Mouse (Mus musculus) heart, adult 2 months (tissue): ENCODE measurements around the gene Ttc7. TPM values are rescaled to one million over a fixed set of nuclear protein-coding genes. Genes with fewer than 3 reads are reported as not detected.

Experiments
- DNase-seq, 2 experiments: peaks; one replicate each; pipeline ENCODE4 v3.0.0; 2021
- H3K27ac ChIP-seq: fragments of 200-600 bp; 2 replicates; pipeline ENCODE4 v1.8.1; 2022
- H3K27me3 ChIP-seq: fragments of 200-500 bp; 2 replicates; pipeline ENCODE4 v1.6.1; 2012; ENCODE audit warnings: mild to moderate bottlenecking, low read length, inconsistent platforms, mixed read lengths; ENCODE audit not compliant: control insufficient read depth, insufficient read depth
- H3K36me3 ChIP-seq: fragments of 200-500 bp; 2 replicates; pipeline ENCODE4 v1.6.1; 2012; ENCODE audit warnings: low read length, inconsistent platforms; ENCODE audit not compliant: control insufficient read depth, insufficient read depth
- H3K4me1 ChIP-seq: fragments of 200-500 bp; 2 replicates; pipeline ENCODE4 v1.6.1; 2011; ENCODE audit warnings: low read length; ENCODE audit not compliant: control insufficient read depth, insufficient read depth
- H3K4me3 ChIP-seq: fragments of 200-600 bp; 2 replicates; pipeline ENCODE4 v1.8.1; 2022
- H3K79me2 ChIP-seq: fragments of 200-500 bp; replicated peaks from 2 replicates; pipeline ENCODE4 v1.6.1; 2012; ENCODE audit warnings: mild to moderate bottlenecking, inconsistent platforms, low read length, moderate library complexity, mixed read lengths; ENCODE audit not compliant: control insufficient read depth, insufficient read depth
- H3K9ac ChIP-seq: fragments of 200-500 bp; 2 replicates; pipeline ENCODE4 v1.6.1; 2012; ENCODE audit warnings: low read depth, mild to moderate bottlenecking, control low read depth, inconsistent platforms, low read length, mixed read lengths
- CTCF ChIP-seq: fragments of 200-600 bp; IDR thresholded peaks from 2 replicates; pipeline ENCODE4 v1.8.1; 2022; ENCODE audit warnings: antibody characterized with exemption, mild to moderate bottlenecking, moderate library complexity
- EP300 ChIP-seq: fragments of 200-500 bp; IDR thresholded peaks from 2 replicates; pipeline ENCODE4 v1.6.1; 2011; ENCODE audit warnings: low read depth, low read length, control low read depth; ENCODE audit not compliant: insufficient read depth
- POLR2A ChIP-seq: fragments of 200-500 bp; IDR thresholded peaks from 2 replicates; pipeline ENCODE4 v1.6.1; 2011; ENCODE audit warnings: mild to moderate bottlenecking, low read depth, low read length, control low read depth; ENCODE audit not compliant: insufficient read depth
- WGBS: fragments of 180-500 bp; shearing (Covaris S2); methylation state at CpG from one replicate; pipeline ENCODE4 v1.1.7; 2018; 5-methylcytosine and 5-hydroxymethylcytosine counted together
- intact Hi-C: fragments of 180-260 bp; cut with DNase I; formaldehyde crosslinking; loops from one replicate; pipeline ENCODE4 v1.15.1; 2025
- polyA plus RNA-seq: library from polyadenylated mRNA; depleted of rRNA; stranded (reverse); fragments of >200 nt; gene quantifications from 2 replicates; pipeline ENCODE4 v1.2.3, GENCODE M21; 2012
- total RNA-seq, 2 experiments: library from RNA; stranded (reverse); gene quantifications; 2 replicates each; pipeline ENCODE4 v1.2.3; 2021

Ttc7 gene
- total and polyA plus RNA-seq, 3 experiments = 20.9 to 23.2 (median 21.3) TPM

GRCm38 (mm10) chr17:87366520-87366919, 83.8 kb downstream of the Ttc7 start:
- TF ChIP-seq CTCF (no peak), EP300 (no peak), POLR2A (no peak)
- H3K4me1 ChIP-seq = peaks cover 16% of the 10 kb centered on the region
- no peak overlapping the region for H3K9ac ChIP-seq
- intact Hi-C loops = no loop called here
- no peaks in the 10 kb centered on the region for H3K27me3 ChIP-seq
- 52% methylated on average over 2 of the region's 2 CpGs for WGBS
- no peak for DNase-seq
- no peaks in the 10 kb centered on the region for H3K36me3 ChIP-seq
- no peak overlapping the region for H3K4me3 ChIP-seq
- H3K79me2 ChIP-seq = no peaks in the 10 kb centered on the region
- H3K27ac ChIP-seq = no peak overlapping the region

GRCm38 (mm10) chr17:87367228-87367627, 84.5 kb downstream of the Ttc7 start:
- no peak overlapping the region for H3K9ac ChIP-seq
- no peak for DNase-seq
- H3K36me3 ChIP-seq = no peaks in the 10 kb centered on the region
- H3K4me1 ChIP-seq = peaks cover 16% of the 10 kb centered on the region
- TF ChIP-seq POLR2A = no peak
- TF ChIP-seq EP300 = no peak
- no peak overlapping the region for H3K4me3 ChIP-seq
- no peaks in the 10 kb centered on the region for H3K79me2 ChIP-seq
- no peaks in the 10 kb centered on the region for H3K27me3 ChIP-seq
- 29% methylated on average over 4 of the region's 4 CpGs for WGBS
- intact Hi-C loops = no loop called here
- peak overlapping the region; percentile 26; the same call in 1 of the 2 replicates for H3K27ac ChIP-seq

- no peaks in the 10 kb centered on the region for H3K79me2 ChIP-seq
- H3K4me1 ChIP-seq = peaks cover 16% of the 10 kb centered on the region
- no peak overlapping the region for H3K4me3 ChIP-seq
- peak; percentile 77 to 87 for DNase-seq
- peak; percentile 58; the same call in 1 of the 2 replicates for TF ChIP-seq EP300
- TF ChIP-seq POLR2A = no peak
- TF ChIP-seq CTCF = no peak
- H3K27me3 ChIP-seq = no peaks in the 10 kb centered on the region
- no peaks in the 10 kb centered on the region for H3K36me3 ChIP-seq
- H3K27ac ChIP-seq = peak overlapping the region; percentile 70
- intact Hi-C loops = no loop called here
- 27% methylated on average over 3 of the region's 3 CpGs for WGBS
- no peak overlapping the region for H3K9ac ChIP-seq
These were observed 85.0 kb downstream of the Ttc7 start for GRCm38 (mm10) chr17:87367640-87368039.

GRCm38 (mm10) chr17:87368481-87368880, 85.8 kb downstream of the Ttc7 start:
- intact Hi-C loops = no loop called here
- H3K36me3 ChIP-seq = no peaks in the 10 kb centered on the region
- no peak for DNase-seq
- H3K4me1 ChIP-seq = peaks cover 16% of the 10 kb centered on the region
- no peaks in the 10 kb centered on the region for H3K79me2 ChIP-seq
- H3K4me3 ChIP-seq = no peak overlapping the region
- H3K9ac ChIP-seq = no peak overlapping the region
- no peaks in the 10 kb centered on the region for H3K27me3 ChIP-seq
- peak overlapping the region; percentile 70; the same call in 1 of the 2 replicates for H3K27ac ChIP-seq
- no peak for TF ChIP-seq POLR2A
- no peak for TF ChIP-seq EP300
- no peak for TF ChIP-seq CTCF
- WGBS = 95% methylated on average over 10 of the region's 10 CpGs

- no peaks in the 10 kb centered on the region for H3K36me3 ChIP-seq
- intact Hi-C loops = no loop called here
- whole genome bisulfite sequencing = 86% methylated on average over 18 of the region's 18 CpGs
- no peaks in the 10 kb centered on the region for H3K79me2 ChIP-seq
- TF ChIP-seq EP300 = no peak
- no peak for TF ChIP-seq POLR2A
- TF ChIP-seq CTCF = no peak
- H3K27me3 ChIP-seq = no peaks in the 10 kb centered on the region
- no peak overlapping the region for H3K9ac ChIP-seq
- H3K27ac ChIP-seq = no peak overlapping the region
- DNase-seq = no peak
- peaks cover 16% of the 10 kb centered on the region for H3K4me1 ChIP-seq
- H3K4me3 ChIP-seq = no peak overlapping the region
These were observed 86.6 kb downstream of the Ttc7 start for GRCm38 (mm10) chr17:87369270-87369759.

GRCm38 (mm10) chr17:87372189-87372588, 89.5 kb downstream of the Ttc7 start:
- no peak overlapping the region for H3K27ac ChIP-seq
- H3K36me3 ChIP-seq = peaks cover 3% of the 10 kb centered on the region; the same call in 1 of the 2 replicates
- intact Hi-C loops = no loop called here
- H3K79me2 ChIP-seq = no peaks in the 10 kb centered on the region
- H3K4me1 ChIP-seq = peaks cover 28% of the 10 kb centered on the region
- TF ChIP-seq CTCF = no peak
- TF ChIP-seq POLR2A = no peak
- no peak for TF ChIP-seq EP300
- no peaks in the 10 kb centered on the region for H3K27me3 ChIP-seq
- no peak overlapping the region for H3K9ac ChIP-seq
- WGBS = 89% methylated on average over 7 of the region's 7 CpGs
- H3K4me3 ChIP-seq = no peak overlapping the region
- DNase-seq = no peak
